Mouse (Mus musculus) hindbrain, embryonic 11.5 days (tissue): ENCODE measurements at regions not wholly inside any gene's neighbourhood (a gene's known extent, or its start where the extent isn't known, plus 50 kb on each side); places are given as distances from the start of the nearest gene placed in this dataset.

Experiments used
- ATAC-seq: fragments of 200-750 bp; cut with Nextera tagmentation; 2 replicates; pipeline ENCODE4 v1.8.0; 2017; ENCODE audit warnings: mild to moderate bottlenecking, moderate TSS enrichment, moderate library complexity; ENCODE audit not compliant: low FRiP score
- DNase-seq: peaks from one replicate; pipeline ENCODE4 v3.0.0-alpha.2; 2015; ENCODE audit warnings: low spot score
- H3K27ac ChIP-seq: fragments of 300-500 bp; sonication (generic); 2 replicates; pipeline ENCODE4 v1.5.1; 2014; ENCODE audit warnings: mild to moderate bottlenecking, low read depth, low read length
- H3K27me3 ChIP-seq: fragments of 300-500 bp; sonication (generic); 2 replicates; pipeline ENCODE4 v1.6.1; 2014; ENCODE audit warnings: mild to moderate bottlenecking, low read length, moderate library complexity, mixed read lengths; ENCODE audit not compliant: control insufficient read depth, insufficient read depth
- H3K36me3 ChIP-seq: fragments of 300-500 bp; sonication (generic); 2 replicates; pipeline ENCODE4 v1.6.1; 2014; ENCODE audit warnings: mild to moderate bottlenecking, low read length, moderate library complexity, mixed read lengths; ENCODE audit not compliant: control insufficient read depth, insufficient read depth
- H3K4me1 ChIP-seq: fragments of 300-500 bp; sonication (generic); replicated peaks from 2 replicates; pipeline ENCODE4 v1.6.1; 2014; ENCODE audit warnings: low read length, mixed read lengths; ENCODE audit not compliant: control insufficient read depth, insufficient read depth
- H3K4me2 ChIP-seq: fragments of 300-500 bp; sonication (generic); replicated peaks from 2 replicates; pipeline ENCODE4 v1.6.1; 2014; ENCODE audit warnings: mild to moderate bottlenecking, low read depth, low read length
- H3K4me3 ChIP-seq: fragments of 300-500 bp; sonication (generic); 2 replicates; pipeline ENCODE4 v1.5.1; 2014; ENCODE audit warnings: low read depth, low read length
- H3K9ac ChIP-seq: fragments of 300-500 bp; sonication (generic); 2 replicates; pipeline ENCODE4 v1.6.1; 2014; ENCODE audit warnings: low read depth, low read length
- H3K9me3 ChIP-seq: fragments of 300-500 bp; sonication (generic); 2 replicates; pipeline ENCODE4 v1.6.1; 2016; ENCODE audit warnings: low read length; ENCODE audit not compliant: control insufficient read depth
- WGBS: fragments of 180-500 bp; shearing (Covaris S2); extraction: QIAGEN DNeasy Blood & Tissue Kit; methylation state at CpG from one replicate; pipeline ENCODE4 v1.1.7; 2014; 5-methylcytosine and 5-hydroxymethylcytosine counted together

DNA sequence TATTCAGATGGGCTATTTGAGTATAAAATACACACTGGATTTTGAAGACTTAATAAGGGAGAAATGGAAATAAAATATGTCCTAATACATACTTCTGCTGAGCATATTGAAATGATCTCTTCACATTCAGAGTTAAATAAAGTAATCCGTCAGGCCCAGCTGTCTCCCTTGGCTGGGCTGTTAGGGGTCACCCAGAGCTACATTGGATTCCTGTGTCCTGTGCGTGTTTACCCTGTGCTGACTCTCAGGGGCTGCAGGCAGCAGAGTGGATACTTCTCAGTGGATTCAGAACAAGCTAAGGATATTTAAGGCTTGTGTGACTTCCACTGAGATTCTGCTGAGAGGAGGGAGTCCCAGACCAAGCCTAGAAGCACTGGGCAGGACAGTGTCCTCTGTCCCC lies 135.6 kb upstream of the Fstl4 start:
- Histone ChIP-seq H3K9ac (no peak overlapping the region), H3K27ac (no peak overlapping the region), H3K9me3 (no peaks in the 10 kb centered on the region), H3K4me2 (no peak overlapping the region), H3K4me3 (no peak overlapping the region), H3K36me3 (no peaks in the 10 kb centered on the region), H3K4me1 (no peaks in the 10 kb centered on the region), H3K27me3 (no peaks in the 10 kb centered on the region)
- DNase-seq (no peak), ATAC-seq (no peak)
- WGBS: 74% methylated on average over 2 of the region's 2 CpGs

DNA sequence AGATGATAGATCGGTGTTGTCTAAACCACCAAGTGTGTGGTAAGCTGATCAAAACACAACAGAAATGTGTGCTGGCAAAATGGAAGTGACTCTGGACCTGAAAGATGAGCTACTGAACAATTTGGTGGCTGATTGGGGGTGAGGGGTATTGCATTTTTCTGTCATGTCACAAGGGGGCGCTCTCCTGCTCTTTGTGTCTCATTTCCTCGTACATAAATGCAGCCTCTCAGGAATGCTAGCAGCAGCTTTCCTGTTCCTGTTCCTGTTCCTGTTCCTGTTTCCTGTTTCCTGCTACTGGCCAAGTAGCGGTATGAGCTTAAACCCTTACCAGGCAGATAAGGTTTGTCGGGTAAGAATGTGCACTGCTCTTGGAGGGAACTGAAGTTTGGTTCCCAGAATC lies 134.7 kb upstream of the Fstl4 start:
- DNase-seq: peak; percentile 47
- H3K4me2 ChIP-seq: no peak overlapping the region
- H3K27me3 ChIP-seq: no peaks in the 10 kb centered on the region
- H3K4me1 ChIP-seq: no peaks in the 10 kb centered on the region
- H3K27ac ChIP-seq: no peak overlapping the region
- no peak overlapping the region for H3K4me3 ChIP-seq
- WGBS: 55% methylated on average over 5 of the region's 5 CpGs
- no peaks in the 10 kb centered on the region for H3K9me3 ChIP-seq
- no peaks in the 10 kb centered on the region for H3K36me3 ChIP-seq
- ATAC-seq: no peak
- no peak overlapping the region for H3K9ac ChIP-seq

DNA sequence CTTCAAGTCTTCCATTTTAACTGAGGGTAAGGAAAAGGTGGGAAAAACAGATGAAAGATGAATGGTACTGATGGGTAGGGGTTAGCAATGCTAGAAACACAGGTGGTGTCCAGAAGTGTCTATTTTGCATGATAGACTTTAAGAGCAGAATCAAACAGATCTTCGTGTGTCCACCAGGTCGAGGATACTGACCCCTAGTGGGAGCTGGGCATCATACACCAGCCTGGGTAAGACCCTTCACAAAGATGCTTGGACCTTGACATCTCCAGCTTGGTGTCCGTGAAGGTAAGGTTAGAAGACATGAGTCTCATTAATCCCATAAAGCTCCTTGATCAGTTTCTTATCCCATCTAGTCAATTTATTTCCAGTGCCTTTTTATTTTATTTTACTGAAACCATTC lies 132.9 kb upstream of the Fstl4 start:
- no peak for ATAC-seq
- no peaks in the 10 kb centered on the region for H3K27me3 ChIP-seq
- H3K27ac ChIP-seq: no peak overlapping the region
- 60% methylated on average over 3 of the region's 3 CpGs for WGBS
- H3K9me3 ChIP-seq: no peaks in the 10 kb centered on the region
- no peak overlapping the region for H3K4me3 ChIP-seq
- no peaks in the 10 kb centered on the region for H3K36me3 ChIP-seq
- no peaks in the 10 kb centered on the region for H3K4me1 ChIP-seq
- H3K4me2 ChIP-seq: no peak overlapping the region
- H3K9ac ChIP-seq: no peak overlapping the region
- DNase-seq: no peak

DNA sequence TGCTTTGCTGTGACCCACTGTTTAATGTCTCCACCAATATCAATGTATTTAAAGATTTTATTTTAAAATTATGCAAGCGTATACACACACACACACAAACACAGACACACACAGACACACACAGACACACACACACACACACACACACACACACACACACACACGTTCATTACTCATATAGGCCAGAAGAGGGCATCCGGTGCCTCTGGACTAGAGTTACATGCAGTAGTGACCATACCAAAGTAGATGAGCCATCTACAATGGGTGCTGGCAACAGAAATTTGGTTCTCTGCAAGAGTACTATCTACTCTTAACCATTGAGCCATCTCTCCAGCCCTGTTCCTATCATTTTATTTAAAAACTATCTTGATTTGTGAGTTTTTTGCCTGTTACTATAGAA lies 130.2 kb upstream of the Fstl4 start:
- H3K27me3 ChIP-seq: no peaks in the 10 kb centered on the region
- H3K9me3 ChIP-seq: no peaks in the 10 kb centered on the region
- no peaks in the 10 kb centered on the region for H3K36me3 ChIP-seq
- no peak overlapping the region for H3K27ac ChIP-seq
- WGBS: 68% methylated on average over 3 of the region's 3 CpGs
- no peak overlapping the region for H3K9ac ChIP-seq
- H3K4me2 ChIP-seq: no peak overlapping the region
- DNase-seq: no peak
- ATAC-seq: no peak
- H3K4me1 ChIP-seq: no peaks in the 10 kb centered on the region
- no peak overlapping the region for H3K4me3 ChIP-seq

DNA sequence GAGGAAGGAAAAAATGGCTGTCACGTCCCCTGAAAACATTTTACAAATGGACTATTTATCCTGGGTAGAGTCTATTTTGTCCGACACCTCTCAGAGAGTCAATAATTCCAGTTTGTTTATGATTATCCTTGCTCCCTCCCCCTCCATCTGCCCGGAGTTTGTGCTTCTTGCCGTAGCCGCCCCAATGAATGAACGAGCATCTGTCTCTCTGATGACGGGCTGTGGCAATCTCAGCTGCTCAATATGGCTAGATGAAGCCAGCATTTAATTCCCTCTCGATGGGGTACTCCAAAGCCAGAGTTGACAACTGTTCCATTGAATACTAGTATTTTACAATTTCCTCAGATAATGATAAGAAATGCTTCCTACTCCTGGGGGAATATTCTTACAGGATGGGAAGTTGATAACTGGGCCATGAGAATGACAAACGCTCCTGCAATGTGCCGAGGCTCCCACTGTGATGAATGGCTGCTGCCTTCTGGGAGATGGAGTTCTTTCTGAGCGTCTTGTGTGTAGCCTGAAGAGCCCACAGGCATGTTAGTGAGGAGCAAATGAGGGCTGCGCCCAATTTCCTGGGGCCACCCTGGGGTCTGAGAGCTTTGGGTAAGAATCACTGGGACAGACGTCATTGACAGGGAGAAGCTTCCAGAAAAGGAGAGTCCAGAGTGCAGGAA lies 128.6 kb upstream of the Fstl4 start:
- Histone ChIP-seq H3K9ac (no peak overlapping the region), H3K36me3 (no peaks in the 10 kb centered on the region), H3K4me3 (no peak overlapping the region), H3K27me3 (no peaks in the 10 kb centered on the region), H3K4me1 (no peaks in the 10 kb centered on the region), H3K4me2 (no peak overlapping the region), H3K9me3 (no peaks in the 10 kb centered on the region), H3K27ac (no peak overlapping the region)
- DNase-seq (no peak), ATAC-seq (no peak)
- WGBS: 70% methylated on average over 13 of the region's 13 CpGs

DNA sequence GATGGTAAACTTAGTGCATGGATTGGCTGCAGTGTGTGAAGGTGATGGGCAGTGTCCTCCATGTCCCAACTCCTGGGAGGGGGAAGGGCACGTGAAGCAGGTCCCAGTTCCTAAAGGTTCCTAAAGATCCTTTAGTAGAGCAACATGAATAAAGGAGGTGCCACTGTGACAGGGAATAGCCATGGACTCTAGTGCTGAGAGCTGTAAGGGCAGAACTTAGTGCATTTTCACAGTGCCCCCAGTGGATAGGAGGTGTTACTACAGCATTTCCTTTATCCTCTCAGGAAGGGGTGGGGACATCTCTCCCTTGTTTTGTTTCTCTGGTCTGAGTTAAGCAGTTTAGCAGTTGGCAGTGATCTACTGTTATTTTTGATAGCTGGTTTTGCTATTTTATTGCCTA lies 125.5 kb upstream of the Fstl4 start:
- Histone ChIP-seq H3K9me3 (no peaks in the 10 kb centered on the region), H3K4me1 (peaks cover 5% of the 10 kb centered on the region; the same call in 1 of the 2 replicates)
- 96% methylated on average over 1 of the region's 1 CpGs for WGBS

DNA sequence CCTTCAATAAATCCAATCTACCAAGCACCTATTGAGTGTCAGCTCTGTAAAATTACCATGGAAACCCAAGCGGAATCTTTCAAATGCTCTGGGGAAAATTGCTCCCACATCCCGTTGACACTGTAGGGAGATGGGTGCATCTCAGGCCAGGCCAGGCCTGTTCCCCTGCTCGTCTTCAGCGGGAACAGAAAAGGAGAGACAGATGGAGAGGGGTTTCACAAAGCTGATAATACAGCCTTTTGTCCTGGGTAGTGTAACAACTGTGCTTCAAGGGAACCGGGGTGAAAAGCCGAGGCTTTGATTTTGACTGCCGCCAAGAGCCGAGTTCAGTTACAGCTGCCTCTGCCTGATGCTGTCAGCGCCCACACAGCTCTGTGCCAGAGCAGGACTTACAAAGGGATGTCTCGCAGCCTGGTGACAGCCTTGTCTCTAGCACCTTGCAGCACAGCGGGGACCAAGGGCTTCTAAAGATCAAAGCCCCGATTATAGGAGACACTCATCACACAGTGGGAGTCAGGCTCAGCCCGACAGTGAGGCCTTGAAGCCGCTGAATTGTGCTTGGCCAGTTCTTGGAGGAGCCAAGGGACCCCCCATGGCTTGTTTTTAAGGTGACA lies 122.6 kb upstream of the Fstl4 start:
- no peaks in the 10 kb centered on the region for H3K27me3 ChIP-seq
- peak; percentile 47 for DNase-seq
- peaks cover 8% of the 10 kb centered on the region; the same call in 1 of the 2 replicates for H3K4me1 ChIP-seq
- peak; percentile 33; the same call in 1 of the 2 replicates for ATAC-seq
- H3K9me3 ChIP-seq: no peaks in the 10 kb centered on the region
- H3K27ac ChIP-seq: no peak overlapping the region
- no peaks in the 10 kb centered on the region for H3K36me3 ChIP-seq
- H3K4me3 ChIP-seq: no peak overlapping the region
- 5% methylated on average over 14 of the region's 14 CpGs for WGBS
- H3K4me2 ChIP-seq: no peak overlapping the region
- no peak overlapping the region for H3K9ac ChIP-seq

More for the DNA sequence above, 125.5 kb upstream of the Fstl4 start:
- H3K27ac ChIP-seq: no peak overlapping the region
- ATAC-seq (no peak), DNase-seq (no peak)
- no peak overlapping the region for H3K9ac ChIP-seq
- H3K4me3 ChIP-seq: no peak overlapping the region
- H3K27me3 ChIP-seq: no peaks in the 10 kb centered on the region
- no peak overlapping the region for H3K4me2 ChIP-seq
- H3K36me3 ChIP-seq: no peaks in the 10 kb centered on the region

DNA sequence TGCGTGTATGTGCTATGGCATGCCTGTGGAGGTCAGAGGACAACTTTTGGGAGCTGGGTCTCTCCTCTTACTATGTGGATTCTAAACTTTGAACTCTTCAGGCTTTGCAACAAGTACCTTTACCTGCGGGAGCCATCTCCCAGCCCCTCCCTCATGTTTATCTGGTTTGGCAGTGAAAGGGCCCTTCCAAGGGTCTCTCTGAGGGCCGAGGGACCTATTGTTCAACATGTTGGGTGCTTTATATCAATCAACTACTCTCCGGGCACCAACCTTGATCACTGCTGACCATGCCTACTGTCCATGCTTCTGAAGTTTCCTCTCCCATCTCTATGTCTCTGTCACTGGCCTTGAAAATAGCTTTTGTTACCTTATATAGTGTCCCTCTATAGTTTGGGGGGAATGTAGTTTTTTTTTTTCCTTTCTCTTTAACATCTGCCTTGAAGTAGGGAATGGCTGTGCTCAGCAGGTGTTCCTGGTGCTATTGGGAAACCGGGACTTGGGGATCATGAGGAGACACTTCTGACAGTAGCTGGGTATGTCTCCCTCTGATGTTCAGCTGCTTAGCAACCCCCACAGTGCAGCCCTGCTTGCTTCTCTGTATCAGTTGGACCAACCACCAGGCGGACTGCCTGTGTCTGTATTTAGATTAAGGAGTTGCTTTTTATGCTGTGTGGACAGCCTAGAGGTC lies 120.2 kb upstream of the Fstl4 start:
- Histone ChIP-seq H3K9ac (no peak overlapping the region), H3K9me3 (no peaks in the 10 kb centered on the region), H3K27me3 (no peaks in the 10 kb centered on the region), H3K4me2 (no peak overlapping the region), H3K36me3 (no peaks in the 10 kb centered on the region), H3K4me3 (no peak overlapping the region), H3K27ac (no peak overlapping the region), H3K4me1 (peaks cover 15% of the 10 kb centered on the region)
- peak; percentile 42 for DNase-seq
- no peak for ATAC-seq
- 17% methylated on average over 6 of the region's 6 CpGs for WGBS
